Mouse (Mus musculus): ENCODE measurements around the gene Nckap5.

DNA sequence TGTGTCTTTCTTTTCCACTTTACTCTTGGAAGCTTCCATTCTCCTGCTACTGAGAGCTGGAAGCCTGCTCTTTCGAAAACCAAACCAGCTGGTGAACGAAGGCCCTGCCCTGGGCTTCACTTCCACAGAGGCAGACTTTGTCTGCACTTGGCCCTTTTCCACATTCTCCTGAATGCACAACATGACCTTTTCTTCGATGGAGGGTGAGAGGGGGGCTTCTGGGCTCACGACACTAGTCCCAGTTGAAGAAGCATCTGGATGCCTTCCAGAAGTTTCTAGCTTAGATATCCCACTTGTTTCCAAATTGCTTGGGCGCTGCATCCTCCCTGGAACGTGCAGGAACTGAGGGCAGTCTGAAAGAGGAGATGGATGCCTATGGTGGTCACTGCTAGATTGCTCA lies 806.1 kb downstream of the Nckap5 start:
- TF ChIP-seq CTCF (IDR thresholded peaks at IDR 0.05; ENCODE audit: control insufficient read depth, insufficient read depth, insufficient read length) (no peak), MAX (IDR thresholded peaks at IDR 0.05) (no peak), CEBPB (IDR thresholded peaks at IDR 0.05; ENCODE audit: low read depth) (no peak), FOSL1 (IDR thresholded peaks at IDR 0.05; ENCODE audit: insufficient read depth, low read length, poor library complexity, severe bottlenecking) (no peak), USF1 (IDR thresholded peaks at IDR 0.05; ENCODE audit: low read depth) (no peak), MYOD1 (IDR thresholded peaks at IDR 0.05; ENCODE audit: control insufficient read depth, insufficient read length, low read depth) (no peak), MYOG (IDR thresholded peaks at IDR 0.05; ENCODE audit: control insufficient read depth, extremely low read depth, insufficient read length) (no peak)

Measured in C2C12 (cell line).